Mouse (Mus musculus) kidney, adult 8-10 months (tissue): ENCODE measurements around the gene Pnck.

ENCODE experiments used
- DNase-seq, 2 experiments: peaks; one replicate each; pipeline ENCODE4 v3.0.0; 2022

Pnck gene

GRCm38 (mm10) chrX:73659575-73660283 is at the start of gene Pnck:
TSS of gene Pnck (minus strand) at chrX:73660117.
- DNase-seq: no peak

DNA sequence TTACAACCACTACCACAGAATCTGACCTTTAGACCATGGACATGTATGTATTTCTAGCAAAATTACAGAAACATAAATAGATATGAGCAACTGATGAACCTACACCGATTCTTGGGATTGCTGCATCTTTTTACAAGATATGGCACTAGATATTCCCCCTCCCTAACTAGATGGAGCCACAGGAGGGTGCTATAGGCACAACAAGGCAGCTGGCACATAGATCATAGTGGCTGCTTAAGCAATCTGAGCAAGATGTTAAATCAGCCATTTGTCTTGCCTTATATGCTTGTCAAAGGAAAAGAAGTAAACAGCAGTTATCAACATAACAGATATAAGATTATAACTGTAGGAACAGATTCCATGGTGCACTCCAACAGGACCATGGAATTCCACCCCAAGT is 40.6 kb upstream of the Pnck start:
- DNase-seq: no peak

- DNase-seq: peak; percentile 47 to 62
Observed at GRCm38 (mm10) chrX:73690917-73691629, 31.2 kb upstream of the Pnck start.

DNA sequence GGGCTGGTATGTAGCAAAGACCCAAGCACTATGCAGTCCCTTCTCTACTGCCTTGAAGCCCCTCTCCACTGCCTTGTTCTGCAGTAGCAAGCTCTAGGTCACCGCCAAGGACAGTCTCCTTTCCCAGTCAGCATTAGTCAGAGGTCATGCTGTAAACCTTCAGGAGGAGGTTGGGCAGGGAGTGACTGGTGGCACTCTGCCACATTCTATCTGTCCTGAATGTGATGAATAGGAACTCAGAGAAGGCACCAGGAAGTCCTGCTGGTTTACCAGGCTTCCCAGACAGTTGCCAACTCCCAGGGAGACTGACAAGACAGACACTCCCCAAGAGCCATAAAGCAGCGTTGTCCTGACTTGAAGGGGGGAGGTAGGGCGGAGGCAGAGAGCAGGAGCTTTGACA is 25.7 kb upstream of the Pnck start:
- DNase-seq: peak; percentile 71 to 81

- peak; percentile 41 to 47 for DNase-seq
Observed at GRCm38 (mm10) chrX:73684978-73685377, 25.1 kb upstream of the Pnck start.

GRCm38 (mm10) chrX:73684156-73684555 is 24.2 kb upstream of the Pnck start:
- no peak for DNase-seq

DNA sequence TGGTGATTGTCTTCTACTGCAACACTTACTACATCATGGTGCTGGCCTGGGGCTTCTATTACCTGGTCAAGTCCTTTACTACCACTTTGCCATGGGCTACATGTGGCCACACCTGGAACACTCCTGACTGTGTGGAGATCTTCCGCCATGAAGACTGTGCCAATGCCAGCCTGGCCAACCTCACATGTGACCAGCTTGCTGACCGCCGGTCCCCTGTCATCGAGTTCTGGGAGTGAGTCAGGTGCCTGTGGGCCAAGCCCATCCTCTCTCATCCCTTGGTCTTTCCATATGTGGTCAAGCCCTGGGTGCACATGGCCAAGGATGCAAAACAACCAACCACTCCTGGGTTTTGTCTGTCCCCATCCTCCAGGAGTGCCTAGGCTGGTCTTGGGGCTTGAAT is 16.8 kb upstream of the Pnck start:
- DNase-seq: no peak

DNA sequence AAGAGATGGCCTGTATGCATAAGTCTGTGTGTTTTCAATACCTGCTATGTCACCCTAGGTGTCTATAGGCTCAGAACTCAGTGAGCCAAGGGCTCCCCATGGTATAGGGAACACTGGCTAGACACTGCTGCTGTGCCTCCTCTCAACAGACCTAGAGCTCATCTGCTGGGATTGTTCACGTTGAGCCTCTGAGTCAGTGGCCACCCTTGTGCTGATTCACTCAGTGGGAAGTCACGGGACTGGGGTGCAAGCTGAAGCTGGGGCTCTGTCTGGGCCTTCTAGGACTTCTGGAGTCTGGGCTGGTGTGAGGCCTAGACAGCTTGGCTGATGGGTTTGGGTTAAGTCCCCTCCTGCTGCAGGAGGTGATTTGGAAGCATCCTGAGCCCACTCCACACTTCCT is 15.3 kb upstream of the Pnck start:
- DNase-seq: no peak

DNA sequence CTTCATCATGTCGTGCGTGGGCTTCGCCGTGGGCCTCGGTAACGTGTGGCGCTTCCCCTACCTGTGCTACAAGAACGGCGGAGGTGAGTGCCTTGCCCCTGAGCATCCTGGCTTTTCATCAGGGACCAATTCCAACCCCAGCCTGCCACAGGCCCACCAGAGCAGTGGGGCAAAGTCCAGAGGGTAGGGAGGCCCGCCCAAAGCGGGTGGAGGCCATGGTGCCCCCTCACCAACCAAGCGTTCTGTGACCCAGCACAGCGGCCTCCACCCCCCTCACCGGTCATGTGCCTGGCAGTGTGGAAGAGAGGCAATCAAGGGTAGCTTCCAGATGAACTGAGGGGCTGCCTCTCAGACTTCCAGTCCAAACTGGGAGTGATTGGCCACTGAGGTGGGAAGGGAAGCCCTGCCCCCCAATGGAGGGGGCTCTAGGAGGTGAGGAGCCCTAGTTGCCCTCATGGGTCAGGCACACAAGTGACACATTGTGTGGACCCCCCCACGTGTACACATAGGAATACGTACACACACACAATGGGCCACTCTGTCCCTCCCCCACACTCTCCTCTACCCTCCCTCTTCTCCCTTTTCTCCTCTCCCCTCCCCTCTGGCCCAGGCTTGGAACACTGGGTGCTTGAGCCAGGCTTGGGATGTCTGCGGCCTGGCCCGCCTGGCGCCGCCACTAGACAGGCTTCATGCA is 14.2 kb upstream of the Pnck start:
- DNase-seq: peak; percentile 64 to 74

DNA sequence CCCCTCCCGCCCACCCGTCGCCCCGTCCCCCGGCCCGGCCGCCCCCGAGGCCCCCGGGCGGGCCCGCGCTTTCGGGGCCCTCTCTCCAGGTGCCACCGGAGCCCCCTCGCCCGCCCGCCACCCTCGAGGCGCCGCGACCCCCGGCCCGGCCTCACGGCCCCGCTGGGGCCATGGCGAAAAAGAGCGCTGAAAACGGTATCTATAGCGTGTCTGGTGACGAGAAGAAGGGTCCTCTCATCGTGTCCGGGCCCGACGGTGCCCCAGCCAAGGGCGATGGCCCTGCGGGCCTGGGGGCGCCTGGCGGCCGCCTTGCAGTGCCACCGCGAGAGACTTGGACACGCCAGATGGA is 13.7 kb upstream of the Pnck start:
- DNase-seq: no peak

DNA sequence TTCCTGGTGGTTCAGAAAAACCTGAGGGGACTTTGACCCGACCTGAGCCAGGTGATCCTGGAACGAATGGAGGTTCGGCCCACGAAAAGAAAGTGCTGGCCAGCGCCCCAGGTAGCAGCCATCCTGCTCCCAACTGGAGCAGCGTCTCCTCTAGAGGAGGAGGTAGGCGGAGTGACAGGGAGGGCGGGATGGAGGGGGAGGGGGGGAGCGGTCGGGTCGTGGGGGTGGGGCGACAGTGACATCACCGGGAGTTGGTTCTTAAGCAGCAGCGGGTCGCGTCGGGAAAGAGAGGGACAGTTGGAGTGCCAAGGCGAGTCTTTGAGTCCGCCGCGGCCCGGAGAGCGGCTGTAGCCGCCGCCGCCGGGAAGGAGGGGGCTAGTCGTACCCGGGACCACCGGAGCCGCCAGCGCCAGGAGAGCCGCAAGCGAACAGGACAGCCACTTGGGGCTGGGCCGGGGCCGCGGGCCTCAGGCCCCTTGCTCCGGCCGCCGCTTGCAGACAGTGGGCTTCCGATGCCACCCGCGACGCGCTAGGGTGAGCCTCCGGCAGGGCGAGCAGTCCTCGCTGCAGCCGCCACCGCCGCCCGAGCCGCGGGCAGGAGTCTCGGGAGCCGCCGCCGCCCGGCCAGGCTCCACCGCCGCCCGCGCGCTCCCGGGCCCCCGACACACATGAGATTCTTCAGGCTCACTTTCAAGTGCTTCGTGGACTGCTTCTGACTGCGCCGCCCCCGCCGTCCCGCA is 13.1 kb upstream of the Pnck start, which contains the start of gene Slc6a8:
TSS of gene Slc6a8 (plus strand) at position 272 of the 740 bp plus-strand sequence.
- peak; percentile 55 to 74 for DNase-seq

DNA sequence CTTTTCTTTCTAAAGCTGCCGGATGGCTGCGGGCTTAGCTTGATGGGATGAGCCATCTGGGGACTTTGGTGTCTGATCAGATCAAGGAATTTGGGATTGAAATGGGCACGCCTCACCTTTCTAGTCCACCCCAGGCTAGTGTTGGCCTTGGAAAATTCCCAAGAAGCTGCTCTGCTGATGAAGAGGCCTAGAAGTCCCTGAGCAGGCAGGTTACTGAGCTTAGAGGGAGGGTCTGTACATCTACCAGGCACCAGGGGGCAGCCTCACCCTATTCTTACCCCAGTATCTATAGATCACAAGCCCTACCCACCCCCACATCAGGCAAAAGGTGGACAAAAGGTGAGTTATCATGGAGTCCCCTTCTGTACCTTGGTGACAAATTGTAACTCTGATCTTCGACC is 12.1 kb upstream of the Pnck start:
- DNase-seq: peak; percentile 59 to 60

DNA sequence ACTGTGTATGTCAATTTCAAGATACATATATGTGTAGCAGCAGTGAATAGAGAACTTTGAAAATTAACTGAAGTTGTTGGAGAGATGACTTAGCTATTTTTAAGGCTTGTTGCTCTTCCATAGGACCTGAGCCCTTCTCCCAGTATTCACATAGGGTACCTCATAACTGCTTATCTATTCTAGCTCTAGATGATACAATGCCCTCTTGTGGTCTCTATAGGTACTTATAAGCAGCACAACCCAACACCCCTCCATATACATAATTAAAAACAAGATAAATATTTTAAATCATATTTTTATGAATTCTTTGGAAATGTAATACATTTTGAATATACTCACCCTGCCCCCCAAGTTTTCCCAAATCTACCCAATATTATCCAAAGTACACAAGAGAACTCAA is 3.2 kb upstream of the Pnck start:
- DNase-seq: no peak

GRCm38 (mm10) chrX:73660284-73660665 is 358 bp upstream of the Pnck start:
- DNase-seq: no peak

- DNase-seq: no peak
Observed at GRCm38 (mm10) chrX:73658936-73659574, 862 bp downstream of the Pnck start.

DNA sequence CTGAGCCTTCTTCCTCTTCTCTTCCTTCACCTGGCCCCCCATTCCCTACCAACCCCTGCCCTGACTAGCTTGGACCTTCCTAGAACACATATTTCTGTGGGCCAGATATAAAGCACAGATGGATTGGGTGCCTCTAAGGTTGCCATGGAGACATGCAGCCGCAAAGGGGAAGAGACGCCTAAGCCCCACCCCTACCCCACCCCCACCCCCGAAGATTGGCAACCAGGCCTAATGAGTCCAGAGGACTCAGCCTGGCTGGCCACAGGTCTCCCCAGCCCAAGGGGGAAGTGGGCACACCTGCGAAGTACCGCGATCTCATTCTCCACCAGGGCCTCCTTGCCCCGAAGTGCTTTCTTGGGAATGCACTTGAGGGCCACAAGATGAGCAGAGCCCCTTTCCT is 1.5 kb downstream of the Pnck start:
- no peak for DNase-seq

DNA sequence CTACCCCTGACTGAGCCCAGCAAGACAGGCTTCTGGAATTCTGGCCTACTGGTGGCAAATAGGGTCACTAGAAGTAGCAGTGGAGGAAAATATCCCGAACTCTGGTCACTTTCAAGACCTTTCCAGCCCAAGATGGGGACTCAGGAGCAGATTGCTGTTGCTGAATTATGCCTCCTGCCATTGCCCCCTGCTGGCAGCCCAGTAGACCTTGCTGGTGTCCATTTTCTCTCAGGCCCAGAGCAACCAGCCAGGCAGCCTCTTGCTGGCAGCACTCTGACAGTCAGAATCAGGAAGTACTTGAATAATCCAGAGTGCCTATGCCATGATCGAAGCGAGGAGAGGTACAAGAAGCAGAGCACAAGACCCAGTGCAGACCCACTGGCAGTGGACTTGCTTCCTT is 4.4 kb downstream of the Pnck start:
- DNase-seq: no peak

DNA sequence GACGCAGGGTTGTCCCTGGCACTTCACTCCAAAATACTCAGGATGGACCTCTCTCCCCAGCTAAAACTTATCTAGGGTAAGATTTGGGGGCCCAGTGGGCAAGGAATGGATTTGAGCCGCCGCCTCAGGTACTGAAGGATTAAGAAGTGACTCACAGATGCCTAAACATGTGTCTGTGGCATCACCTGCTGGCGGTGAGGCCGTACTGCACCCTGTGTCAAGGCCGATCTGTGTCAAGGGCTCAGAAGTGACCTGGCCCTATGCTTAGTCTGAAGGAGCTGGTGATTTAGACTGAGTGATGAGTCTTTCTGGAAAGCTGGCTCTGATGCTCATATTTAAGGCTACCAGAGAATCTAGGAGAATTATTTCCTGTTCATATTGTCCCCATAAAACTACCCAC is 5.7 kb downstream of the Pnck start:
- DNase-seq: peak; percentile 45 to 86

GRCm38 (mm10) chrX:73653392-73653791 is 6.5 kb downstream of the Pnck start:
- DNase-seq: no peak

DNA sequence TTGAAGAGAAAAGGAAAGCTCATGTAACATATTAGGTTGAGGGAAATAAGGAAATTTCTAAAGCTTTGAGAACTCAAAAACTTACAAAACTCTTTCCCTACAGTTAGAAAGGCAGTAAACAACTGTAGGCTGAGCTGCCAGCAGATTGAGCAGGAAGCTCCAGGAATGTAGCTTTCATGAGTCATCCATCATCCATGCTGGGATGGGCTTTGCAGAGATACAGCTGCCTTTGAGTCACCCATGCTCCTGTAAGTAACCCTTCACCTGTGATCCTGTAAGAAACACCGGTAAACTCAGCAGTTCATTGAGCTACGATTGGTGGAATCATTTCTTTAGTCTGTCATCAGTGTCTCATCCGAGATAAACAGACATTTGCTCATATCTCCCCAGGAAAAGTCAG is 9.0 kb downstream of the Pnck start:
- no peak for DNase-seq

DNA sequence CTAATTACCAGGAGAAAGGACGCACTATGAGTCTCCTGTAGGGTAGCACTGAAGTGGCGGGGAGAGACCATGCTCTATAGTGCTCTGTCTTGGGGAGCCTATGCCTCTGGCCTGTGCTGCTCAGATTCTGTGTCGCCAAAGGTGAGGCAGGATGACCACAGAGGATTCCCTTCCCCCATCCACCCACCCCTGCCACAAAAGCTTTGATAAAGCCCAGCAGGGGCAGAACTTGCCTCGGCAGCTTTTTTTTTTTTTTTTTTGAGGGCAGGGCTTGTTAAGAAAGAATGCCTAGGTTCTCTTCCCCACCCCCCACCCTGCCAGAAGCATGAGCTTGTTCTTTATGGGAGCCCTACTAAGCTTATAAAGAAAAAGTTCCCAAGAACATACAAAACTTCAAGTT is 14.8 kb downstream of the Pnck start:
- no peak for DNase-seq

- no peak for DNase-seq
Observed at GRCm38 (mm10) chrX:73639901-73640469, 19.9 kb downstream of the Pnck start.
